Mouse (Mus musculus): ENCODE results near the gene Trim26.
A peak's percentile ranks its signal among the peaks of the same experiment; 100 is the strongest.

Gene Trim26

GRCm38 (mm10) chr17:36899376-36899775 lies 62.4 kb downstream of the Trim26 start:
- DNase-seq (ENCODE audit: low read depth, low spot score), result no peak

- peak; percentile 49 for DNase-seq (ENCODE audit: low read depth, low spot score)
Observed at GRCm38 (mm10) chr17:36900001-36900400, 63.1 kb downstream of the Trim26 start.

GRCm38 (mm10) chr17:36900691-36901090 lies 63.8 kb downstream of the Trim26 start:
- DNase-seq (ENCODE audit: low read depth, low spot score), result no peak

- no peak for DNase-seq (ENCODE audit: low read depth, low spot score)
Observed at GRCm38 (mm10) chr17:36903651-36904050, 66.7 kb downstream of the Trim26 start.

GRCm38 (mm10) chr17:36908235-36908634 lies 71.3 kb downstream of the Trim26 start:
- no peak for DNase-seq (ENCODE audit: low read depth, low spot score)
